Mouse (Mus musculus): ENCODE measurements around the gene Rp9. TPM values are rescaled to one million over a fixed set of nuclear protein-coding genes. Genes with fewer than 3 reads are reported as not detected.

Rp9 gene
- polyA plus RNA-seq, 1 experiment from 2014 or later, result 81.0 TPM

- no peaks in the 10 kb centered on the region for H3K36me3 ChIP-seq
- no peaks in the 10 kb centered on the region for H3K27me3 ChIP-seq (replicated peaks)
- peak; percentile 96 for ATAC-seq (ENCODE audit: insufficient read depth, low FRiP score, low read depth)
- H3K4me2 ChIP-seq, result peak within 1 kb of the TSS; percentile 89
- H3K9ac ChIP-seq, result peak within 1 kb of the TSS; percentile 75
- WGBS, result 0% methylated on average over 44 of the region's 44 CpGs
- H3K4me3 ChIP-seq (replicated peaks), result peak within 1 kb of the TSS; percentile 69
- peak within 1 kb of the TSS; percentile 94 for H3K27ac ChIP-seq
- 0 out of 2 replicates have a peak, but pooled peaks cover 10% of the 10 kb centered on the region for H3K4me1 ChIP-seq
- H3K9me3 ChIP-seq, result no peaks in the 10 kb centered on the region
Observed at GRCm38 (mm10) chr9:22389021-22389476, 80.5 kb downstream of the Rp9 start, which contains the start of gene Anln. Gene Anln, minus strand, starts transcription at chr9:22389188.

- under 1% methylated on average over 41 of the region's 41 CpGs for WGBS
- Histone ChIP-seq H3K27ac (peak overlapping the region; percentile 94), H3K4me2 (peak overlapping the region; percentile 89), H3K36me3 (no peaks in the 10 kb centered on the region), H3K4me3 (replicated peaks) (peak overlapping the region; percentile 69), H3K9ac (peak overlapping the region; percentile 75), H3K27me3 (replicated peaks) (no peaks in the 10 kb centered on the region), H3K9me3 (no peaks in the 10 kb centered on the region), H3K4me1 (0 out of 2 replicates have a peak, but pooled peaks cover 10% of the 10 kb centered on the region)
- ATAC-seq (ENCODE audit: insufficient read depth, low FRiP score, low read depth), result peak; percentile 66
Observed at GRCm38 (mm10) chr9:22388401-22388980, 81.1 kb downstream of the Rp9 start.

GRCm38 (mm10) chr9:22387901-22388300 is 81.6 kb downstream of the Rp9 start:
- WGBS, result 14% methylated on average over 6 of the region's 6 CpGs
- 0 out of 2 replicates have a peak, but pooled peaks cover 10% of the 10 kb centered on the region for H3K4me1 ChIP-seq
- no peaks in the 10 kb centered on the region for H3K9me3 ChIP-seq
- peak overlapping the region; percentile 94; the same call in 1 of the 2 replicates for H3K27ac ChIP-seq
- no peaks in the 10 kb centered on the region for H3K36me3 ChIP-seq
- H3K4me3 ChIP-seq (replicated peaks), result peak overlapping the region; percentile 69
- peak overlapping the region; percentile 75; the same call in 1 of the 2 replicates for H3K9ac ChIP-seq
- ATAC-seq (ENCODE audit: insufficient read depth, low FRiP score, low read depth), result no peak
- no peaks in the 10 kb centered on the region for H3K27me3 ChIP-seq (replicated peaks)
- peak overlapping the region; percentile 89 for H3K4me2 ChIP-seq

- Histone ChIP-seq H3K9me3 (no peaks in the 10 kb centered on the region), H3K9ac (no peak overlapping the region), H3K4me1 (0 out of 2 replicates have a peak, but pooled peaks cover 10% of the 10 kb centered on the region), H3K4me3 (replicated peaks) (no peak overlapping the region), H3K4me2 (no peak overlapping the region), H3K27ac (no peak overlapping the region), H3K36me3 (peaks cover 11% of the 10 kb centered on the region; the same call in 1 of the 2 replicates), H3K27me3 (replicated peaks) (no peaks in the 10 kb centered on the region)
- no peak for ATAC-seq (ENCODE audit: insufficient read depth, low FRiP score, low read depth)
- 54% methylated on average over 2 of the region's 2 CpGs for WGBS
Observed at GRCm38 (mm10) chr9:22385890-22386289, 83.7 kb downstream of the Rp9 start.

- ATAC-seq (ENCODE audit: insufficient read depth, low FRiP score, low read depth), result no peak
- Histone ChIP-seq H3K36me3 (peaks cover 62% of the 10 kb centered on the region), H3K27me3 (replicated peaks) (no peaks in the 10 kb centered on the region), H3K4me1 (no peaks in the 10 kb centered on the region), H3K27ac (no peak overlapping the region), H3K9me3 (no peaks in the 10 kb centered on the region; the same call in 1 of the 2 replicates), H3K9ac (no peak overlapping the region), H3K4me3 (replicated peaks) (no peak overlapping the region), H3K4me2 (no peak overlapping the region)
- WGBS, result 83% methylated on average over 5 of the region's 5 CpGs
Observed at GRCm38 (mm10) chr9:22376086-22376485, 93.5 kb downstream of the Rp9 start.

- Histone ChIP-seq H3K27ac (no peak overlapping the region), H3K9ac (no peak overlapping the region), H3K4me3 (replicated peaks) (no peak overlapping the region), H3K27me3 (replicated peaks) (no peaks in the 10 kb centered on the region), H3K4me1 (no peaks in the 10 kb centered on the region), H3K4me2 (no peak overlapping the region), H3K36me3 (peaks cover 56% of the 10 kb centered on the region), H3K9me3 (no peaks in the 10 kb centered on the region; the same call in 1 of the 2 replicates)
- WGBS, result 91% methylated on average over 4 of the region's 4 CpGs
- no peak for ATAC-seq (ENCODE audit: insufficient read depth, low FRiP score, low read depth)
Observed at GRCm38 (mm10) chr9:22372760-22373159, 96.8 kb downstream of the Rp9 start.

- peaks cover 63% of the 10 kb centered on the region for H3K36me3 ChIP-seq
- H3K4me1 ChIP-seq, result no peaks in the 10 kb centered on the region
- no peak overlapping the region for H3K4me2 ChIP-seq
- H3K9ac ChIP-seq, result no peak overlapping the region
- no peaks in the 10 kb centered on the region for H3K9me3 ChIP-seq
- H3K4me3 ChIP-seq (replicated peaks), result no peak overlapping the region
- no peaks in the 10 kb centered on the region for H3K27me3 ChIP-seq (replicated peaks)
- WGBS, result 68% methylated on average over 6 of the region's 6 CpGs
- no peak overlapping the region for H3K27ac ChIP-seq
- no peak for ATAC-seq (ENCODE audit: insufficient read depth, low FRiP score, low read depth)
Observed at GRCm38 (mm10) chr9:22368030-22368429, 101.5 kb downstream of the Rp9 start.

- ATAC-seq (ENCODE audit: insufficient read depth, low FRiP score, low read depth), result no peak
- WGBS, result 93% methylated on average over 10 of the region's 10 CpGs
- no peak overlapping the region for H3K4me3 ChIP-seq (replicated peaks)
- H3K4me1 ChIP-seq, result no peaks in the 10 kb centered on the region
- H3K27me3 ChIP-seq (replicated peaks), result no peaks in the 10 kb centered on the region
- no peak overlapping the region for H3K9ac ChIP-seq
- no peak overlapping the region for H3K27ac ChIP-seq
- no peaks in the 10 kb centered on the region for H3K9me3 ChIP-seq
- H3K36me3 ChIP-seq, result peaks cover 59% of the 10 kb centered on the region
- no peak overlapping the region for H3K4me2 ChIP-seq
Observed at GRCm38 (mm10) chr9:22366621-22367020, 102.9 kb downstream of the Rp9 start.

- Histone ChIP-seq H3K4me2 (no peak overlapping the region), H3K4me1 (no peaks in the 10 kb centered on the region), H3K9ac (no peak overlapping the region), H3K9me3 (no peaks in the 10 kb centered on the region), H3K36me3 (peaks cover 59% of the 10 kb centered on the region), H3K27me3 (replicated peaks) (no peaks in the 10 kb centered on the region), H3K4me3 (replicated peaks) (no peak overlapping the region), H3K27ac (no peak overlapping the region)
- WGBS, result 83% methylated on average over 2 of the region's 2 CpGs
- no peak for ATAC-seq (ENCODE audit: insufficient read depth, low FRiP score, low read depth)
Observed at GRCm38 (mm10) chr9:22366221-22366620, 103.3 kb downstream of the Rp9 start.

Other genes starting within 250 kb of the Rp9 start
- 31.1 and 33.5 TPM in 2 replicates for gene Zfp809, start 244.0 kb downstream of the Rp9 start, polyA plus RNA-seq (2015; fragmentation: Nextera tagmentation; extraction: Ambion mirVana)
- 3.9 and 4.4 TPM in 2 replicates for gene Zfp599, start 209.8 kb downstream of the Rp9 start, polyA plus RNA-seq (2015; fragmentation: Nextera tagmentation; extraction: Ambion mirVana)
- 15.7 and 20.1 TPM in 2 replicates for gene Zfp810, start 162.1 kb downstream of the Rp9 start, polyA plus RNA-seq (2015; fragmentation: Nextera tagmentation; extraction: Ambion mirVana)
- 47.9 and 49.8 TPM in 2 replicates for gene Anln, start 80.6 kb downstream of the Rp9 start, polyA plus RNA-seq (2015; fragmentation: Nextera tagmentation; extraction: Ambion mirVana)
- gene 9530077C05Rik, start 58.2 kb downstream of the Rp9 start, polyA plus RNA-seq (2015; fragmentation: Nextera tagmentation; extraction: Ambion mirVana), result 4.0 and 5.6 TPM in 2 replicates
- gene Gm17545, start 15.5 kb downstream of the Rp9 start, polyA plus RNA-seq (2015; fragmentation: Nextera tagmentation; extraction: Ambion mirVana), result not detected in 2 replicates
- gene Bbs9, start 6.0 kb upstream of the Rp9 start, polyA plus RNA-seq (2015; fragmentation: Nextera tagmentation; extraction: Ambion mirVana), result 9.9 and 12.4 TPM in 2 replicates

Data from stomach, embryonic 15.5 days (tissue).